Mouse (Mus musculus): ENCODE data around the gene Cryba2. TPM values are rescaled to one million over a fixed set of nuclear protein-coding genes. Genes with fewer than 3 reads are reported as not detected.

Cryba2 gene
- polyA plus RNA-seq, 1 experiment from 2014 or later, result 0.93 TPM

- no peaks in the 10 kb centered on the region for H3K9me3 ChIP-seq (ENCODE audit: control insufficient read depth, low read length)
- ATAC-seq (ENCODE audit: low FRiP score, low TSS enrichment) (peak; percentile 91), DNase-seq (ENCODE audit: low spot score) (peak; percentile 96)
- H3K9ac ChIP-seq (ENCODE audit: low read length), result peak overlapping the region; percentile 35
- no peaks in the 10 kb centered on the region; the same call in 1 of the 2 replicates for H3K4me1 ChIP-seq (replicated peaks; ENCODE audit: control insufficient read depth, insufficient read depth)
- peak overlapping the region; percentile 81 for H3K27ac ChIP-seq (replicated peaks)
- no peaks in the 10 kb centered on the region; the same call in 1 of the 2 replicates for H3K27me3 ChIP-seq (ENCODE audit: control insufficient read depth, insufficient read depth, low read length)
- no peaks in the 10 kb centered on the region for H3K36me3 ChIP-seq (ENCODE audit: control insufficient read depth, insufficient read depth, low read length)
- H3K4me3 ChIP-seq (ENCODE audit: low read depth, low read length), result peak overlapping the region; percentile 30
- no peak for TF ChIP-seq CTCF (IDR thresholded peaks at IDR 0.05; ENCODE audit: low read depth)
- no peak for TF ChIP-seq EP300 (optimal IDR thresholded peaks at IDR 0.05)
- WGBS, result under 1% methylated on average over 31 of the region's 66 CpGs
- peak overlapping the region; percentile 58 for H3K4me2 ChIP-seq (replicated peaks; ENCODE audit: low read depth)
Observed at GRCm38 (mm10) chr1:74900341-74901285, 7.7 kb upstream of the Cryba2 start.

- H3K4me3 ChIP-seq (ENCODE audit: low read depth, low read length), result no peak overlapping the region
- no peaks in the 10 kb centered on the region for H3K36me3 ChIP-seq (ENCODE audit: control insufficient read depth, insufficient read depth, low read length)
- no peak for ATAC-seq (ENCODE audit: low FRiP score, low TSS enrichment)
- H3K9me3 ChIP-seq (ENCODE audit: control insufficient read depth, low read length), result no peaks in the 10 kb centered on the region
- no peak for DNase-seq (ENCODE audit: low spot score)
- WGBS, result 8% methylated on average over 7 of the region's 10 CpGs
- H3K27ac ChIP-seq (replicated peaks), result no peak overlapping the region
- H3K27me3 ChIP-seq (ENCODE audit: control insufficient read depth, insufficient read depth, low read length), result no peaks in the 10 kb centered on the region; the same call in 1 of the 2 replicates
- TF ChIP-seq EP300 (optimal IDR thresholded peaks at IDR 0.05) (no peak), CTCF (IDR thresholded peaks at IDR 0.05; ENCODE audit: low read depth) (no peak)
- H3K4me1 ChIP-seq (replicated peaks; ENCODE audit: control insufficient read depth, insufficient read depth), result no peaks in the 10 kb centered on the region; the same call in 1 of the 2 replicates
- H3K9ac ChIP-seq (ENCODE audit: low read length), result no peak overlapping the region
- no peak overlapping the region for H3K4me2 ChIP-seq (replicated peaks; ENCODE audit: low read depth)
Observed at GRCm38 (mm10) chr1:74898656-74899431, 5.9 kb upstream of the Cryba2 start.

GRCm38 (mm10) chr1:74897976-74898375 is 5.0 kb upstream of the Cryba2 start:
- Histone ChIP-seq H3K27me3 (ENCODE audit: control insufficient read depth, insufficient read depth, low read length) (peaks cover under 1% of the 10 kb centered on the region; the same call in 1 of the 2 replicates), H3K36me3 (ENCODE audit: control insufficient read depth, insufficient read depth, low read length) (no peaks in the 10 kb centered on the region), H3K9me3 (ENCODE audit: control insufficient read depth, low read length) (no peaks in the 10 kb centered on the region), H3K4me1 (replicated peaks; ENCODE audit: control insufficient read depth, insufficient read depth) (no peaks in the 10 kb centered on the region; the same call in 1 of the 2 replicates), H3K27ac (replicated peaks) (no peak overlapping the region), H3K9ac (ENCODE audit: low read length) (no peak overlapping the region), H3K4me3 (ENCODE audit: low read depth, low read length) (no peak overlapping the region), H3K4me2 (replicated peaks; ENCODE audit: low read depth) (no peak overlapping the region)
- no peak for DNase-seq (ENCODE audit: low spot score)
- ATAC-seq (ENCODE audit: low FRiP score, low TSS enrichment), result no peak
- WGBS, result 7% methylated on average over 7 of the region's 7 CpGs
- no peak for TF ChIP-seq EP300 (optimal IDR thresholded peaks at IDR 0.05)
- no peak for TF ChIP-seq CTCF (IDR thresholded peaks at IDR 0.05; ENCODE audit: low read depth)

- peaks cover 13% of the 10 kb centered on the region; the same call in 1 of the 2 replicates for H3K27me3 ChIP-seq (ENCODE audit: control insufficient read depth, insufficient read depth, low read length)
- no peak overlapping the region for H3K27ac ChIP-seq (replicated peaks)
- H3K4me1 ChIP-seq (replicated peaks; ENCODE audit: control insufficient read depth, insufficient read depth), result no peaks in the 10 kb centered on the region
- H3K9ac ChIP-seq (ENCODE audit: low read length), result no peak overlapping the region
- no peaks in the 10 kb centered on the region for H3K9me3 ChIP-seq (ENCODE audit: control insufficient read depth, low read length)
- 15% methylated on average over 4 of the region's 4 CpGs for WGBS
- ATAC-seq (ENCODE audit: low FRiP score, low TSS enrichment) (no peak), DNase-seq (ENCODE audit: low spot score) (peak; percentile 77)
- no peaks in the 10 kb centered on the region for H3K36me3 ChIP-seq (ENCODE audit: control insufficient read depth, insufficient read depth, low read length)
- H3K4me3 ChIP-seq (ENCODE audit: low read depth, low read length), result no peak overlapping the region
- H3K4me2 ChIP-seq (replicated peaks; ENCODE audit: low read depth), result no peak overlapping the region
- TF ChIP-seq CTCF (IDR thresholded peaks at IDR 0.05; ENCODE audit: low read depth) (peak; percentile 80), EP300 (optimal IDR thresholded peaks at IDR 0.05) (no peak)
Observed at GRCm38 (mm10) chr1:74894966-74895365, 2.0 kb upstream of the Cryba2 start.

GRCm38 (mm10) chr1:74892351-74893133 is 401 bp downstream of the Cryba2 start:
- Histone ChIP-seq H3K4me3 (ENCODE audit: low read depth, low read length) (no peak overlapping the region), H3K27ac (replicated peaks) (no peak overlapping the region), H3K9ac (ENCODE audit: low read length) (no peak overlapping the region), H3K36me3 (ENCODE audit: control insufficient read depth, insufficient read depth, low read length) (no peaks in the 10 kb centered on the region), H3K4me2 (replicated peaks; ENCODE audit: low read depth) (peak overlapping the region; percentile 14; the same call in 1 of the 2 replicates), H3K4me1 (replicated peaks; ENCODE audit: control insufficient read depth, insufficient read depth) (no peaks in the 10 kb centered on the region), H3K27me3 (ENCODE audit: control insufficient read depth, insufficient read depth, low read length) (peaks cover 13% of the 10 kb centered on the region; the same call in 1 of the 2 replicates), H3K9me3 (ENCODE audit: control insufficient read depth, low read length) (no peaks in the 10 kb centered on the region)
- 3% methylated on average over 39 of the region's 39 CpGs for WGBS
- ATAC-seq (ENCODE audit: low FRiP score, low TSS enrichment) (no peak), DNase-seq (ENCODE audit: low spot score) (no peak)
- no peak for TF ChIP-seq CTCF (IDR thresholded peaks at IDR 0.05; ENCODE audit: low read depth)
- TF ChIP-seq EP300 (optimal IDR thresholded peaks at IDR 0.05), result no peak

Measured in stomach, postnatal 0 days (tissue).